Mouse (Mus musculus) c-Kit-positive CD71-negative TER-119-negative erythroid progenitor cells, embryonic 14.5 days (primary cell): ENCODE measurements at regions not wholly inside any gene's neighbourhood (a gene's known extent, or its start where the extent isn't known, plus 50 kb on each side); places are given as distances from the start of the nearest gene placed in this dataset.

Experiments used
- DNase-seq: peaks from one replicate; pipeline ENCODE4 v3.0.0-alpha.2; 2013; ENCODE audit warnings: low read depth

DNA sequence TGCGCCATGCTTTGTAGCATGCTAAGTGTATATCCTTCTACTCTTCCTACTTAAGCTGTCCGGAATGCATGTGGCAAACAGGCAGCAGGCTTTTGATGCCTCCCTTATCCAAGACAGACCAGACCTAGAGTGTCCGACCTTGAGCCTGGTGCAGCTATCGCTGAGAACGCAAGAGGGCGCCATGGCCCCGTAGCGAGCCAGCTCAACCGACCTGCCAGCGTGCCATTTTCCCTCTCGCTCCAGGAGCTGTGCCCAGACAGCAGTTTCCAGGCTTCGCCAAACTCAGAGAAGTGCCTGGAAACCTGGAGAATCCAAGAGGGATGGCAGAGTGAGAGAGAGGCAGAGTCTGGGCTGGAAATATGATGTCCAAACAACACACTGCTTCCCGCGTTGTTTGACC lies 155.8 kb upstream of the Gm12830 start:
- peak; percentile 43 for DNase-seq

DNA sequence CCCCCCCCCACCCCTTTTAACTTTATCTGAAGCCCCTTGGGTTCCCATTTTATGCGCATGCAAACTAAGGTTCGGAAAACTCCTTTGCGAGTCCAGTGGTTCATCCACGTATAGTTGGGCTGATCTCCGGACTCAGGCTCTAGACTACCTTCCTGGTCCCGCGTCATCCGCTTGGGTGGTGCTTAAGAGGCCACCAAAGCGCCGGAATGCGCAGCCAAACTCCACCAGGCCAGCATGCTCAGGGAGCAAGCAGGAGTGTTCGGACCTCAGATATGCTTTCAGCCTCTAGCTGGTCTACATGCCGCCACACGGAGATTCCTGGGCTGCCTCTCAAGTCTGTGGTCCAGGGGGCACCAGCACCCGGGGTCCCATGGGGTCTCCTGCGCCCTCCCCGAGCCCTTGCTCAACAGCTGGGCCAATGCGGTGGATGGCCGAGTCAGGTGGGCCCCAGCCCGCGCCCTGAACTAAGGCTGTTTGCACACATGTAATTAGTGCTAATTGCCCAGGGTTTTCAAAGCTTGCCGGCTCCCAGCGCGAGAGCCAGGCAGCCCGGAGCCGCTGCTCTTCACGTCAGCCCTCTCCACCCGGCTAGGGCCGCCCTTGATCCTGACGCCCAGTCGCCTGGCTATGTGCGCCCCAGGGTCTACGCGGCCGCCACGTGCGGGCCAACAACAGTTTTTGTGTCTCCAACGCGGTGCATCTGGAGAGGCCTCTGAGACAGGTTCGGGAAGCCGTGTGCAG lies 155.1 kb upstream of the Gm12830 start:
- no peak for DNase-seq

- no peak for DNase-seq
Observed at GRCm38 (mm10) chr4:114666979-114667328, 154.6 kb upstream of the Gm12830 start.

GRCm38 (mm10) chr4:114672096-114672720 lies 149.3 kb upstream of the Gm12830 start:
- DNase-seq: no peak

DNA sequence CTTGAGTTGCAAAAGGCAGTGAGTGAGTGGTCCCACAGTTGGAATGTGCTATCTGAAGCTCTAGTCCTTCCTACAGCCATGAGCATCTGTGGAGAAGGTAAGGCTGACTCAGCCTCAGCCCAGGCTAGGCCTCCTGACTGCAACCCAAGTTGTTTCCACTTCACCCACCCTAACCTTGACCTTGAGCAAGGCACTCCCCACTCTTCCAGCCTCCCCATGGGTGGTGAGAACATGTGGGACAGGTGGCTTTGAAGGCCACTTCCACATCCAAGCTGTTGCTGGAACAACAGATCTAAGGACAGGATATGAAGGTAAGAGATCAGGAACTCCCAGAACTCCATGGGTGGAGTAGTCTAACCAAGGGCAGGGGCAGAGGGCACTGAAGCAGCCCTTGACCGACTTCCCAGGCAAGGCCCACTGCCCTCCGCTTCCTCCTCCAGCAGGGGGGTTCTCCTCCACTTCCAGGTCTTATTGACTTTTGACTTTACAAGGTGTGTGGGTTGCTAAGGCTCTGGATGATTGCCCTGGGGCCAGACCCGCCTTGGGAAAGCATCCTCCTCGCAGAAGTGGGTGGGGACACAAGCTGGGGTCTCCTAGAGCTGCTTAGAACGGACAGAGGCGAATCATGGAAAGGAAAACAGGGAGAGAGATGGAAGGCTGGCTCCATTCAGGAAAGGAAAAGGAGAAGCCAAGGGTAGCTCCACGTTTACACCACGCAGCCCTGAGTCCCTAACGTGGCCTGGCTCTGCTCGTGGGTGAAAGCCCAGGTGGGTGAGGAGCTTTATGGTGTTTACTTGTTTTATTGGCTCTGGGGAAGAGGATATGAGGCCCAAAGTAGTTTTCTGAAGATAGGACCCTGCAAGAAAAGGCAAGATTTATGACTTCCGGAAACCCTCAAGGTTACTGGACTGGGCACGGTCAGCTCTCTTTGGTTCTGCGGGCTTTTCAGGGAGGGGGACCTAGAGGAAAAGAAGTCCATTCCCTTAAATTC lies 144.3 kb upstream of the Gm12830 start:
- no peak for DNase-seq

DNA sequence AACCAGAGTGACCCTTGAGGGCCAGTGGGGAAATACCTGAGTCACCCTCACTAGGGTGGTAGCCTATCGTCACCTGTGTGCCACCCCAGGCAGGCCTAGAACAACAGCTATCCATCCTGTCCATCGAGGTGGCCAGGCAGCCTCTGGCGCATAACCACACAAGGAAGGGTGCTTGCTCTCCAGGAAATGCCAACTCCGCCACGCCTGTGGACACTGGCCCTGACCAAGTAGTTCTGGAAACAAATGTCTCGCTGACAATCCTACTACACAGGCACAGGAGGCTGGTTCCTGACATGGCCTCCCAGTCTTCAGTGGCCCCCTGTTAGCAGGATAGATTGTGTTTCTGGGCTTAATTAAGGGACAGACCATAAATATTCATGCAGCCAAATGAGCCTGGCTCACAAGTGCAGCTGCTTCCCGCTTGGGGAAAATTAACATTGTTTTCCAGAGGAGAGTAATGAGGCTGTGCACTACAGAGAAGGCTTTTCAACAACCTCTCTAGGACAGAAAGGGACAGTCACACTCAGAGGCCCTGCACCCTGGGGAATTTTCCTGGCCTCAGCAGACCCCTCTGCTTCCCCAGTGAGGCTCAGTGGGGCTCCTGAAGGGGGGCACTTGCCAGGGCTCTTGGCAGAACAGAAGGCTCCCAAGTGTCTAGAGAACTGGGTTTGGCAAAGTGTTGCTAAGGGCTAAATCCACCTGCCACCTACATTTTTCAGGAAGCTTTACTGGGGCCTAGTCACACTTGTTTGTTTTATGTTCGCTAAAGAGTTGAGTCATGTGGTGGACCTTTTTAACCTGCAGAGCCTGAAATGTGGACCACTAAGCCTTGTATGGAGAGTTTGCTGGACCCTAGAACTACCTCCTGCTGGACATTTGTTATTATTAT lies 143.2 kb upstream of the Gm12830 start:
- no peak for DNase-seq

GRCm38 (mm10) chr4:114680360-114680759 lies 141.2 kb upstream of the Gm12830 start:
- DNase-seq: no peak

DNA sequence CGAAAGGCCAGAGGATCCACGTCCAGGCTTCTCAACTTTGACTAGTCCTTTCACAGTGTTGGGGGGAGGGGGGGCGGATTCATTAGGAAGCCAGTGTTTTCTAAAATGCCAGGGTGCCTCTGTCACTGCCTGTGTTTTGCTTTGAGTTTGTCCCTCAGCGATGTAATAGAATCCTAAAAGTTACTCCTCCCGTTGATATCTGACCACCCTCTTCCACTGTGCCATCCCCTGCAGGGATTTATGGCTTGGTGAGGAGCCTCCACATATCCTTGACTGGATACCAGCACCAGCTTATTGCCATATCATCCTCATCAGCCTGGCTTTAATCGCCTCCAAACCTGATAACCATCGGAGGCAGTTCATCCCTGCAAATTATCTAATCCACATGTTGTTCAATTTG lies 138.6 kb upstream of the Gm12830 start:
- DNase-seq: no peak

DNA sequence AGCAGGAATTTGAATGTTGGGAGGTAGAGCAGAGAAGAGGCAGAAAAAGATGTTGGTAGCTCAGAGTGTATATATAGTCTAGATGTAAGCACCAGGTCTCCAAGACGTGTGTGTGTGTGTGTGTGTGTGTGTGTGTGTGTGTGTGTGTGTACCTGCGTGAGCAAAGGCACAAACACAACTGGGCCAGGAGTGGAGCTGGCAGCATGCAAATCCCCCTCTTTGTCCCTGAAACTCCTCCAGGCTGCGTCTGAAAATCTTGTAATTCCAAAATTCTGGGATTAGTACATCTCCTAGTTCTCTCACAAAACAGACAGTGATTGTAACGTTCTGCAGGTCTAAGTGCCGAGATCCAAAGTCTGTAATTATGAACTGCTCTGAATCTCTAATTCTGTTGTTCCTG lies 137.8 kb upstream of the Gm12830 start:
- DNase-seq: no peak

DNA sequence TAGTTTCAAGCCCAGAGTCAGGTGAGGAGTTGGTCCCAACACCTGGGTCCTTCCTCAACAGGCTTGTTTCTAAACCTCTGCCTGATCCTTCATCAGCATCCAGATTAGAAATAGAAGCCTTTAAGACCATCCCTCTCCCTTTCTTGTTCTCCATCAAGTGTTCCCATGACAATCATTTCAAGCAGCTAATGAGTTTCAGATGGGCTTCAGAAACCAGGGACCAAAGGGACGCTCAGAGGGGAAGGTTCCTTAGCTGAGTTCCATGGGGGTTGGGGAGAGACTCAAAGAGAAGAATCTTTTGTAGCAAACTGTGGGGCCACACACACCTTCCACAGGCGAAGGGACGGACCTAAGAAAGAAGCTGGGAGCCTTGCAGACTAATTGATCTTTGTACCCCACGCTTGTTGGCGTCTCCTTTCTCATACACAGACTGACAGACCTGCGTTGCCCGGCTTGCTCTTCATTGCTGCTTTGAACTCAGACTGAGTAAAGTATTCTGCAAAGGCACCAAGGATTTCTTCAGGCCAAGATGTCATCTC lies 136.6 kb upstream of the Gm12830 start:
- no peak for DNase-seq

- peak; percentile 30 for DNase-seq
Observed at GRCm38 (mm10) chr4:114685454-114685853, 136.1 kb upstream of the Gm12830 start.

- DNase-seq: no peak
Observed at GRCm38 (mm10) chr4:114686091-114686490, 135.4 kb upstream of the Gm12830 start.

GRCm38 (mm10) chr4:114688356-114688972 lies 133.1 kb upstream of the Gm12830 start:
- DNase-seq: no peak

DNA sequence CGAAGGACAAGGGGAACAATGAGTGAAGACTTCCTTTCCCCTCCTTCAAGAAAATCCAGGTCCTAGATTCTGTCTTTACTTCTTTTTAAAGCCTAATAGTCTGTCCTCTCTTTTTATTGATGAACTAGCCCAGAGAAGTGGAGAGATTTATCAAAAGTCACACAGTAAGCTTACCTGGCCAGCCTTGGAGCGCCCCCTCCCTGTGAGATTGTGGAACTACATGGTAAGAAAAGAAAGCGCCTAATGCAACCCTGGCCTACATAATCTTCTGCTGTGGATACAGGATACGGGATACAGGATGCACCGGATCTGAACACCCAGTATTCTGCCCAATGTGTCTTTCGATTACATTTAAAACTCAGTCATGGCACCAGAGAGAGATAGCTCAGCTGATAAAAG lies 132.6 kb upstream of the Gm12830 start:
- no peak for DNase-seq

DNA sequence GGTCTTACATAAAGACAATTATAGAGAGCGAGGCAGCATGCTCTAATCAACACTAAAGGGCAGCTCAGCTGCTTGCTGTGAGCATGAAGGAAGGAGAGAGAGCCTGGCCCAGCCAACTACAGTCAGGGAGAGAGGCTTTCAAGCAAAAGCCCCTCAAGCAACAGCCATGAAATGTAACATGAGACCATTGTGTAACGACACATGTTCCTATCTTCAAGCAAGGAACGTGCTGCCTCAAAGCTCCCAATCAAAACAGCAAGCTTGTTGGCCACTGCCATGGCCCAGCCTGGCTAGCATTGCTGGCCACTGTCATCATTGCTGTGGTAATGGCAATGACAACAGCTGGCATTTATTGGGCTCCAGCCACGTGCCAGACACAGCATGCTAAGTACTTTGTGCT lies 115.9 kb upstream of the Gm12830 start:
- DNase-seq: no peak

DNA sequence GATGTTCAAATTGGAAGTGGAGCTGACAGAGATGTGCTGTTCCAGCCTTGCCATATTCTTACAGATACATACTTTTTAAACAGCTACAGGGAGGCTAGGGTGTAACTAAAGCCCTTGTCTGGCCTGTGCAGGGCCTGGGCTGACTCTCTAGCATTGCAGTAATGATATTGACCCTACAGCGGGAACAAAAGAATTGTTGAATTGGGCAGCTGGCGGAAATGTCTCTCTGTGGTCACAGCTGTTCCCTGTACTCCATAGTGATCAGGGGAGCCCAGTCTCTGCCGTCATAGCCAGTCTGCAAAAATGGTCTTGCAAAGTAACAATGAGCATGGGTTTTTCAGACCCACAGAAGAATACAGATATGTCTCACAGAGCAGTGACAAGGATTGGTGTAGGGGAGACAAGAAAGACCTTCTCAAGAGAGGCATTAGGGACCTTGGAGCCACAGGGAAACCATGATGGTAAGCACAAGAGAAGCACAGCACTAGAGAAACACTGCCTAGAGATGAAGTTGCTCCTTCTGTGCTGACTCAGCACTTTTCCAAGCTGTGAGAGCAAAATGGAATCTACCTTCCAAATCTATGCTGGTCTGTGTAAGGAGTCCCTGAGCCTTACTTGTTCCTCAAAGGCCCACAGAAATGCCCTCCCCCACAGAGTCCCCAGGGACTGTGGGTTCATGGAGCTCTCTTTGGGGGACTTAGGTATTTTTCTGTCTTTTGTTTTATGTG lies 111.2 kb upstream of the Gm12830 start:
- DNase-seq: no peak

DNA sequence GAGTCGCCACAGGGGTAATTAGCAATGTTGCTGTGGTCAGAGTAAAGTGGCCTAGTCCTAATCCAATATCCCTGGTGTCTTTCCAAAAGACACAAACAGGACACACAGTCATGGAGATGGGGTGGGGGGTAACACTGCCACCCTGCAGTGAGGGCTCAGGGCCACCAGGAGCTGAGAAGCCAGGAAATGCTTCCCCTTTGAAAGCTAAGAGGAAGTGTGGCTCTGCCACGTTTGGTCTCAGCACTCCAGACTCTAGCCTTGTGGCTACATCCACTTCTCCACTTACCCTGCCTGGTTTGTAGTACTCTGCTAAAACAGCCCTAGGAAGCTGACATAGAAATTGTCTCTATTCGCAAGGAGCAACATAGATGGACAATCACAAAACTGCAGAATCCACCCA lies 110.4 kb upstream of the Gm12830 start:
- peak; percentile 7 for DNase-seq

- DNase-seq: no peak
Observed at GRCm38 (mm10) chr4:114712005-114712665, 109.4 kb upstream of the Gm12830 start.

- DNase-seq: no peak
Observed at GRCm38 (mm10) chr4:114712921-114713527, 108.5 kb upstream of the Gm12830 start.
